18 mouse cellular contexts compared by ENCODE assay signal in genomic region chr1:119383916-119384315, GRCm38 (mm10). TPM values are rescaled to one million over a fixed set of nuclear protein-coding genes. Genes with fewer than 3 reads are reported as not detected.
DNase-seq lines count a peak whose midpoint lies in the region; ATAC-seq and TF ChIP-seq lines count a peak whose summit lies in the region.
"Had no signal": no experiment of that assay in that cellular context is flagged by ENCODE, and none has a peak within 500 bp of the region (broad histone marks: within the 10 kb centered on the region; RNA-seq: fewer than 3 reads in every experiment).

No protein-coding gene starts in this region.

- no peak overlapping the region for H3K4me3 ChIP-seq in midbrain, embryonic 14.5 days (replicated peaks; ENCODE audit: low read depth, low read length)
- no peak overlapping the region for H3K4me3 ChIP-seq in midbrain, embryonic 15.5 days
- H3K4me3 ChIP-seq in left cerebral cortex, adult 2 months, result no peak overlapping the region
- H3K4me3 ChIP-seq: heart, embryonic 13.5 days; hindbrain, embryonic 13.5 days; neural tube, embryonic 12.5 days; stomach, embryonic 15.5 days had no signal

- peak; percentile 48 for DNase-seq in midbrain, embryonic 14.5 days
- peak; percentile 18 to 19 for DNase-seq in frontal cortex, postnatal 25 days (ENCODE audit: low spot score in 2 of 2)
- DNase-seq in left cerebral cortex, adult 2 months (ENCODE audit: extremely low spot score in 1 of 2, low spot score in 2 of 2), result peak; percentile 48 to 53
- DNase-seq in right cerebral cortex, postnatal 36 days (ENCODE audit: low spot score in 2 of 2), result peak; percentile 50 to 65
- no peak for DNase-seq in T-cell, adult 2 months (ENCODE audit: low spot score)
- no peak for DNase-seq in spleen, adult 12 weeks (ENCODE audit: low spot score)
- no peak for DNase-seq in natural killer cell, adult 2 months (ENCODE audit: low spot score in 2 of 2)
- DNase-seq: adrenal gland, adult 8-10 months; cerebellum, adult 18-20 months; kidney, adult 8-10 months; lung, adult 18-20 months; retina, postnatal 1 day had no signal

- no peak for TF ChIP-seq CTCF in left cerebral cortex, adult 2 months (IDR thresholded peaks at IDR 0.05)

- peaks cover 6% of the 10 kb centered on the region for H3K4me1 ChIP-seq in midbrain, embryonic 14.5 days (ENCODE audit: control insufficient read depth, insufficient read depth, low read length)
- H3K4me1 ChIP-seq in midbrain, embryonic 15.5 days, result peaks cover 6% of the 10 kb centered on the region

- no peaks in the 10 kb centered on the region for H3K27me3 ChIP-seq in midbrain, embryonic 14.5 days (ENCODE audit: control insufficient read depth, insufficient read depth, low read length)
- no peaks in the 10 kb centered on the region for H3K27me3 ChIP-seq in midbrain, embryonic 15.5 days (replicated peaks)
- H3K27me3 ChIP-seq: heart, embryonic 13.5 days; hindbrain, embryonic 13.5 days; neural tube, embryonic 12.5 days; stomach, embryonic 15.5 days had no signal

- H3K9me3 ChIP-seq in midbrain, embryonic 14.5 days (ENCODE audit: control insufficient read depth, low read length), result no peaks in the 10 kb centered on the region
- no peaks in the 10 kb centered on the region for H3K9me3 ChIP-seq in midbrain, embryonic 15.5 days
- H3K9me3 ChIP-seq: heart, embryonic 13.5 days; hindbrain, embryonic 13.5 days; neural tube, embryonic 12.5 days; stomach, embryonic 15.5 days had no signal

- ATAC-seq in midbrain, embryonic 14.5 days (ENCODE audit: low FRiP score, low TSS enrichment), result no peak
- no peak for ATAC-seq in midbrain, embryonic 15.5 days (replicated peaks)

- intact Hi-C loops in left cerebral cortex, adult 2 months (cut with DNase I), result no loop called here

- 66% methylated on average over 10 of the region's 10 CpGs for WGBS in midbrain, embryonic 14.5 days
- WGBS in midbrain, embryonic 15.5 days, result 67% methylated on average over 10 of the region's 10 CpGs

- no peak overlapping the region for H3K9ac ChIP-seq in midbrain, embryonic 14.5 days (replicated peaks; ENCODE audit: low read length)
- no peak overlapping the region for H3K9ac ChIP-seq in midbrain, embryonic 15.5 days
- H3K9ac ChIP-seq: heart, embryonic 13.5 days; hindbrain, embryonic 13.5 days; neural tube, embryonic 12.5 days; stomach, embryonic 15.5 days had no signal

- no peak overlapping the region for H3K4me2 ChIP-seq in midbrain, embryonic 14.5 days (ENCODE audit: low read length)
- no peak overlapping the region for H3K4me2 ChIP-seq in midbrain, embryonic 15.5 days
- H3K4me2 ChIP-seq: heart, embryonic 13.5 days; hindbrain, embryonic 13.5 days; neural tube, embryonic 12.5 days; stomach, embryonic 15.5 days had no signal

- no peak overlapping the region for H3K27ac ChIP-seq in midbrain, embryonic 14.5 days (replicated peaks; ENCODE audit: low read depth, low read length)
- H3K27ac ChIP-seq in midbrain, embryonic 15.5 days, result no peak overlapping the region
- no peak overlapping the region for H3K27ac ChIP-seq in left cerebral cortex, adult 2 months
- H3K27ac ChIP-seq: heart, embryonic 13.5 days; hindbrain, embryonic 13.5 days; neural tube, embryonic 12.5 days; stomach, embryonic 15.5 days had no signal

- H3K36me3 ChIP-seq in midbrain, embryonic 14.5 days (ENCODE audit: control insufficient read depth, insufficient read depth, low read length), result no peaks in the 10 kb centered on the region
- no peaks in the 10 kb centered on the region for H3K36me3 ChIP-seq in midbrain, embryonic 15.5 days (replicated peaks)
- H3K36me3 ChIP-seq: heart, embryonic 13.5 days; hindbrain, embryonic 13.5 days; neural tube, embryonic 12.5 days; stomach, embryonic 15.5 days had no signal

RNA-seq across cellular contexts. Expression of gene Inhbb, which starts 38.1 kb away (rescaled TPM):
- polyA plus RNA-seq in midbrain, embryonic 14.5 days (2014; fragmentation: Nextera tagmentation; extraction: Ambion mirVana), result 1.9 and 2.1 TPM in 2 replicates
- 2.4 and 2.5 TPM in 2 replicates for polyA plus RNA-seq in midbrain, embryonic 15.5 days (2015; fragmentation: Nextera tagmentation; extraction: Ambion mirVana)
- total RNA-seq in left cerebral cortex, adult 2 months (2021), result 1 to 10 TPM; 4.7 to 5.2 TPM
- total RNA-seq: megakaryocyte-erythroid progenitor cell, adult 5-6 weeks had no signal

Comparison
In these comparisons a context has a peak if more than half of its experiments do, and no peak if none do; other contexts are left out.
1. DNase-seq: peak in midbrain, embryonic 14.5 days (single experiment), frontal cortex, postnatal 25 days (2 of 2), left cerebral cortex, adult 2 months (2 of 2) and right cerebral cortex, postnatal 36 days (2 of 2); none in T-cell, adult 2 months (single experiment), spleen, adult 12 weeks (single experiment) and natural killer cell, adult 2 months (0 of 2).